Mouse (Mus musculus) stomach, embryonic 15.5 days (tissue): ENCODE results near the gene Mex3b. TPM values are rescaled to one million over a fixed set of nuclear protein-coding genes. Genes with fewer than 3 reads are reported as not detected.

ENCODE experiments used
- ATAC-seq: fragments of 200-750 bp; cut with Nextera tagmentation; 2 replicates; pipeline ENCODE4 v1.8.0; 2017; ENCODE audit warnings: low read depth, moderate number of reproducible peaks, moderate TSS enrichment; ENCODE audit not compliant: insufficient read depth, low FRiP score
- H3K27ac ChIP-seq: fragments of 300-500 bp; sonication (generic); 2 replicates; pipeline ENCODE4 v1.5.1; 2015; ENCODE audit warnings: mild to moderate bottlenecking, inconsistent platforms
- H3K27me3 ChIP-seq: fragments of 300-500 bp; sonication (generic); replicated peaks from 2 replicates; pipeline ENCODE4 v1.6.1; 2015; ENCODE audit warnings: inconsistent platforms
- H3K36me3 ChIP-seq: fragments of 300-500 bp; sonication (generic); 2 replicates; pipeline ENCODE4 v1.6.1; 2015; ENCODE audit warnings: inconsistent platforms
- H3K4me1 ChIP-seq: fragments of 300-500 bp; sonication (generic); 2 replicates; pipeline ENCODE4 v1.6.1; 2015; ENCODE audit warnings: inconsistent platforms
- H3K4me2 ChIP-seq: fragments of 300-500 bp; sonication (generic); 2 replicates; pipeline ENCODE4 v1.6.1; 2015; ENCODE audit warnings: mild to moderate bottlenecking, inconsistent platforms
- H3K4me3 ChIP-seq: fragments of 300-500 bp; sonication (generic); replicated peaks from 2 replicates; pipeline ENCODE4 v1.5.1; 2015; ENCODE audit warnings: inconsistent platforms
- H3K9ac ChIP-seq: fragments of 300-500 bp; sonication (generic); 2 replicates; pipeline ENCODE4 v1.6.1; 2015; ENCODE audit warnings: inconsistent platforms
- H3K9me3 ChIP-seq: fragments of 300-500 bp; sonication (generic); 2 replicates; pipeline ENCODE4 v1.6.1; 2016; ENCODE audit warnings: inconsistent platforms
- WGBS: fragments of 180-500 bp; shearing (Covaris S2); methylation state at CpG from one replicate; pipeline ENCODE4 v1.1.7; 2015; 5-methylcytosine and 5-hydroxymethylcytosine counted together
- polyA plus RNA-seq: library from polyadenylated mRNA; unstranded; fragments of >200 nt; fragmentation: Nextera tagmentation; extraction: Ambion mirVana; gene quantifications from 2 replicates; pipeline ENCODE4 v1.2.1, GENCODE M21; 2015

Mex3b gene
- 8.4 and 8.8 TPM in 2 replicates for polyA plus RNA-seq

GRCm38 (mm10) chr7:82867271-82868121 is at the start of gene Mex3b:
Mex3b (plus strand) TSS chr7:82867333.
- no peaks in the 10 kb centered on the region for H3K27me3 ChIP-seq
- no peaks in the 10 kb centered on the region for H3K36me3 ChIP-seq
- H3K4me1 ChIP-seq: peaks cover 13% of the 10 kb centered on the region
- H3K4me3 ChIP-seq: peak within 1 kb of the TSS; percentile 83
- no peaks in the 10 kb centered on the region for H3K9me3 ChIP-seq
- ATAC-seq: peak; percentile 6; the same call in 1 of the 2 replicates
- peak within 1 kb of the TSS; percentile 85 for H3K9ac ChIP-seq
- peak within 1 kb of the TSS; percentile 94 for H3K4me2 ChIP-seq
- 0% methylated on average over 87 of the region's 87 CpGs for WGBS
- H3K27ac ChIP-seq: peak within 1 kb of the TSS; percentile 99

DNA sequence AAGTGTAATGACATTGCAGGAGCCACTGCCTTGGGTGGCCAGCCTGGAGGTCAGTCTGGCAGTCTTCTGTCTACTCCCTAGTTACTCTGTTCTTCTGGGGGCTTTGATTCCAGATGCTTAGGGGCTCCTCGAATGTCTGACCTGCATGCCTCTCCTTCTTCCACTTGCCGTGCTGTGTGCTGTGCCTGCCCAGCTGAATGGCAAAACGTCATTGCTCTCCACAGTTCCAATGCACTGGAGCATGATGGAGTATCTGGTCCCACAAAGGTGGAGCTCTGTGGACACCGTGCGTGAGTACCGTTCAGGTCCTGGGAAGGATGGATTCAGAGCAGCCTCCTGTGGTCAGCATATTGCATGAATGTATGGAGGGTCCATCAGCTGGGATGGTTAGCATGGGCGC is 47.6 kb upstream of the Mex3b start:
- Histone ChIP-seq H3K9me3 (no peaks in the 10 kb centered on the region), H3K4me2 (no peak overlapping the region), H3K27me3 (no peaks in the 10 kb centered on the region), H3K27ac (no peak overlapping the region), H3K4me3 (no peak overlapping the region), H3K9ac (no peak overlapping the region), H3K36me3 (no peaks in the 10 kb centered on the region), H3K4me1 (no peaks in the 10 kb centered on the region)
- no peak for ATAC-seq
- 89% methylated on average over 7 of the region's 7 CpGs for WGBS

- Histone ChIP-seq H3K9me3 (no peaks in the 10 kb centered on the region), H3K27me3 (no peaks in the 10 kb centered on the region), H3K9ac (no peak overlapping the region), H3K4me2 (no peak overlapping the region), H3K27ac (no peak overlapping the region), H3K4me3 (no peak overlapping the region), H3K4me1 (no peaks in the 10 kb centered on the region), H3K36me3 (no peaks in the 10 kb centered on the region)
- WGBS: 51% methylated on average over 4 of the region's 4 CpGs
- ATAC-seq: no peak
Observed at GRCm38 (mm10) chr7:82820661-82821060, 46.5 kb upstream of the Mex3b start.

DNA sequence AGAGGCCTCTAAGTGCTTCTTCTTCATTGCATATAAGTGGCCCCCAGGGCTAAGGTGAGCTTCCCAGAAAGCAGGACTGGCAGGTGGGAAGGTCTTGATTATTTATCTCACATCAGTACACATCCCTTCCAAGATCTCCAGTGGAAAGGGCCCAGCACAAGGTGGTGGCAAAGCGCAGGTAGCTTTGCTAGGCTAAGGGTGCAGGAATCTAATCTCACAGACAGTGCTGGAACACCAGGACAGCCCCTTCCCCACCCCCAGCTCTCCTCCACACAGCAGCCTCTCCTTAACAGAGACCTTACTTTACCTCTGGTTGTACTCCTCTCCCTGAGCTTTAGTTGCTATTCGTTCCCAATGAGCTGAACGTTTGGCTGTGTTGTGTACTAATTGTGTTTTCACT is 45.6 kb upstream of the Mex3b start:
- no peak for ATAC-seq
- Histone ChIP-seq H3K27ac (no peak overlapping the region), H3K4me1 (no peaks in the 10 kb centered on the region), H3K9ac (no peak overlapping the region), H3K27me3 (no peaks in the 10 kb centered on the region), H3K9me3 (no peaks in the 10 kb centered on the region), H3K4me2 (no peak overlapping the region), H3K4me3 (no peak overlapping the region), H3K36me3 (no peaks in the 10 kb centered on the region)
- WGBS: 67% methylated on average over 3 of the region's 3 CpGs

GRCm38 (mm10) chr7:82822528-82822927 is 44.6 kb upstream of the Mex3b start:
- 25% methylated on average over 1 of the region's 1 CpGs for WGBS
- Histone ChIP-seq H3K36me3 (no peaks in the 10 kb centered on the region), H3K27ac (no peak overlapping the region), H3K4me2 (no peak overlapping the region), H3K9ac (no peak overlapping the region), H3K4me3 (no peak overlapping the region), H3K27me3 (no peaks in the 10 kb centered on the region), H3K9me3 (no peaks in the 10 kb centered on the region), H3K4me1 (no peaks in the 10 kb centered on the region)
- ATAC-seq: no peak

DNA sequence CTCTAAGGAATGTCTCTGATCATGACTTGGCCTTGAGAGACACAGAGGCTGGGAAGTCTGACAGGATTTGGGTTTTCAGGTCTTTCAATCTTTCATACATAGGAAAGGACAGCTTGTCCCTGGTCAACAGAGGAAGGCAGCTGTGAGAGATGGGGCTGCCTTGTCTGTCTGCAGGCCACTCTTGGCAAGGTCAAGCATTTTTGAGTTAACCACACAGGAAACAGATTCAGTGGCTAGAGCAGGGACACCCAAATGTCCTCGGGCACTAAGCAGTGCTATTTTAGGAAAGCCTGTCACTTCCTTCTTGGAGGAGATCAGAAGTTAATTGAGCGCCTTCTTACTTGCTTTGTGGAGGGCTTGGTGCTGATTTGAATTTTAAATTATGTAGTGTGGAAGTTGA is 38.9 kb upstream of the Mex3b start:
- Histone ChIP-seq H3K36me3 (no peaks in the 10 kb centered on the region), H3K4me1 (no peaks in the 10 kb centered on the region), H3K9ac (no peak overlapping the region), H3K27me3 (no peaks in the 10 kb centered on the region), H3K4me2 (no peak overlapping the region), H3K4me3 (no peak overlapping the region), H3K9me3 (no peaks in the 10 kb centered on the region), H3K27ac (no peak overlapping the region)
- no peak for ATAC-seq
- 62% methylated on average over 2 of the region's 2 CpGs for WGBS

- no peaks in the 10 kb centered on the region for H3K36me3 ChIP-seq
- H3K9ac ChIP-seq: no peak overlapping the region
- WGBS: 65% methylated on average over 3 of the region's 3 CpGs
- no peak for ATAC-seq
- no peaks in the 10 kb centered on the region for H3K9me3 ChIP-seq
- no peak overlapping the region for H3K27ac ChIP-seq
- H3K4me1 ChIP-seq: no peaks in the 10 kb centered on the region
- no peak overlapping the region for H3K4me2 ChIP-seq
- no peaks in the 10 kb centered on the region for H3K27me3 ChIP-seq
- no peak overlapping the region for H3K4me3 ChIP-seq
Observed at GRCm38 (mm10) chr7:82829516-82829915, 37.6 kb upstream of the Mex3b start.

DNA sequence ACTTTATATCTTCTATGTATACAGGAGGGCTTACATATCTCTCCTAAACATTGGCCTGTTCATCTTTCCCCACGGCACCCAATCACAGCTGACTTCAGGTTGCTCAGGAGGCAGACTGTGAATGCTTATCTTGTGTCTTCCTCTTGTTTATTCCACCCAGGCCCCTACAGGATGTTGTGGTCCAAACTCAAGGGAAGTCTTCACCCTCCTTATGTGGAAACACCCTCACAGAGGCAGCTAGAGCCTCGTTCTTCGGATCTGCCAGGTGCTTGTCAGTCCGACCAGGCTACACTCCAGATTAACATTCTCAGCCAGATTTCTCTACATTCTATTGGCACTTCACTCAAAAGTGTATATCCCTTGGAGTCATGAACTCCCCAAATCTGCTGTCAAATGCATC is 32.7 kb upstream of the Mex3b start:
- no peaks in the 10 kb centered on the region for H3K36me3 ChIP-seq
- no peak overlapping the region for H3K4me2 ChIP-seq
- no peak overlapping the region for H3K27ac ChIP-seq
- H3K4me3 ChIP-seq: no peak overlapping the region
- H3K9ac ChIP-seq: no peak overlapping the region
- no peaks in the 10 kb centered on the region for H3K27me3 ChIP-seq
- WGBS: 58% methylated on average over 4 of the region's 4 CpGs
- no peak for ATAC-seq
- H3K4me1 ChIP-seq: no peaks in the 10 kb centered on the region; the same call in 1 of the 2 replicates
- no peaks in the 10 kb centered on the region for H3K9me3 ChIP-seq

DNA sequence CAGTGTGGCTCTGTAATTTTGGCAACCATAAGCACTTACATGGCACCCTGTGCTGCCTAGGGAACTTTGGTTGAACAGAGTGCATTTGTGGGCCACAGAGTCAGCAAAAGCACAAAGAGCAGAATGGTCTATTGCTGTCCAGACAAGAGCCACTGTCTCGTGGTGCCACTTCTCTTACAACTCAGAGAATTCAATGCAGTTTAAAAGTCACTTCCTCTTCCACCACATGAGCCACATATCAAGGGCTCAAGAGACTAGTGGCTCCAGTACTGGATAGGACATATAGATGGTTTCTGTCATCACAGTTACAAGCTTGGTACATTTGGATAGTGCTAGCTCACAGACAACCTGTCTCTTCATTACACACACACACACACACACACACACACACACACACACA is 28.7 kb upstream of the Mex3b start:
- 63% methylated on average over 1 of the region's 1 CpGs for WGBS
- Histone ChIP-seq H3K36me3 (no peaks in the 10 kb centered on the region), H3K27ac (no peak overlapping the region), H3K4me1 (no peaks in the 10 kb centered on the region; the same call in 1 of the 2 replicates), H3K4me2 (no peak overlapping the region), H3K27me3 (no peaks in the 10 kb centered on the region), H3K4me3 (no peak overlapping the region), H3K9me3 (no peaks in the 10 kb centered on the region), H3K9ac (no peak overlapping the region)
- no peak for ATAC-seq

DNA sequence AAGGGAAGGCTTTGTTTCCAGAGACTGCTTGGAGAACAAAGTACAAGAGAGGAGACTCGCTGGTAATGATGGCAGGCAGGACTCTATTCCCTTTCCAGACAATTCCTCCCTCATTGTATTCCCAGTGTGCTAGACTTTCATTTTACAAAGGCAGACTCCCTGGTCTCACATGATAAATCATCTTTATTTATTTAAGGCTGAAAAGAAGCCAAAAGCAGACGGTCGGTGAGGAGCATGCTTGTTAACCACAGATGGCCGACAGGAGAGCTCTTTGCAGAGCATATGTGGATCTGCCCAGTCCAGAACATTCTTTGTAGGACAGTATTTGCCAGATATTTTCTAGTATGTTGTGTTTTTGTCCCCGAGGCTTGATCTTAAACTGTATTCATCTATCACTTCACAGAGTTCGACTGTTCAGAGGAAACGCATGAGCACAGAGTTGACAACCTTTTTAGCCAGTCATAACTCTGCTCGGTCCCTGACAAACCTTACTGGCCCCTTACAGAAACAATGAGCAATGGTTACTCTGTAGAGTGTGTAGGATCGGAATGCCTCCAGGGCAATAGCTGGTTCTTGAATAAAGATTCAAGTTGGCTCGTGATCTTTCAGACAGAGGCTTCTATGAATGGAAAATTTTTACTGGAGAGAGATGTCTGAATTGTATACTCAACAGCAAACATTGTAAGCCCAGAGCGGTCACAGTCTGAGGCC is 28.0 kb upstream of the Mex3b start:
- H3K9me3 ChIP-seq: no peaks in the 10 kb centered on the region
- no peak overlapping the region for H3K9ac ChIP-seq
- no peak overlapping the region for H3K4me3 ChIP-seq
- no peaks in the 10 kb centered on the region for H3K36me3 ChIP-seq
- ATAC-seq: 0 out of 2 replicates have a peak, but pooled peaks have one; percentile 31
- peak overlapping the region; percentile 40; the same call in 1 of the 2 replicates for H3K27ac ChIP-seq
- no peaks in the 10 kb centered on the region for H3K27me3 ChIP-seq
- 0 out of 2 replicates have a peak overlapping the region, but pooled peaks have one; percentile 5 for H3K4me2 ChIP-seq
- WGBS: 26% methylated on average over 11 of the region's 11 CpGs
- H3K4me1 ChIP-seq: no peaks in the 10 kb centered on the region; the same call in 1 of the 2 replicates

DNA sequence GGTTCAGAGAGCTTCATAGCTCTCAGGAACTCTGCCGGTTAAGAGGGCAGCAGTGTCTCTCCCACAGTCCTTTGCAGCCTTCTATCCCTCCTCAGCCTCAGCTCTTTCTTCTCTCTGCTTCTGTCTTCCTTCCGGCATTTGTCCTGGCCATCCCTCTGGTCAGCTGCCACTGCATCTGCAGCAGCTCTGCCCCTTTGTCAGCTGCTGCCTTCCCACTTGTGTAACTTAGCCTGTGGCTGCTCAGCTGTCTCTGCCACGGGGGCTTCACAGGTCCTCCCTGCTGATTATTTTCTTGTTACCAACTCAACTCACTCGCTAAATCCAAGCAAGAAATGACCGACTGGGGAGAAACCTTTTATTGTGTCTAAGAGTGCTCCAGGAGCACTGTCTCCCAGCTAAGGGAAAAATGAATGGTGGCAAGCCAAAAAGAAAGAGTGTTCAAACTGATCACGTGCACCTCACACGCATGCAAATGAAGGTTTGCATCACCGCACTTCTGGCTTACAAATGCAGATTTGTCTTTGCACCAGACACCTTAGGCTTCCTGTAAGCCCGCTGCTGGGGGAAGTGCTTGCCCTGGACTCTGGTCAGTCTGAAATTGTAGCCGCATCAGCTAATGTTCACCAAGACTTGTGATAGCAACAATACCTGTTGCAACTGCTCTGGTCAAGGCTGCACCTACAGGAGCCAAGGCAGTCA is 24.8 kb upstream of the Mex3b start:
- ATAC-seq: no peak
- Histone ChIP-seq H3K27ac (no peak overlapping the region), H3K36me3 (no peaks in the 10 kb centered on the region), H3K9ac (no peak overlapping the region), H3K9me3 (no peaks in the 10 kb centered on the region), H3K4me3 (no peak overlapping the region), H3K4me2 (no peak overlapping the region), H3K27me3 (no peaks in the 10 kb centered on the region), H3K4me1 (no peaks in the 10 kb centered on the region; the same call in 1 of the 2 replicates)
- WGBS: 51% methylated on average over 10 of the region's 10 CpGs
